Mouse (Mus musculus) liver, adult (tissue): Measurements from ENCODE around the gene Vmn1r130.
"Not testable (repeated sequence)": the region's sequence is repeated elsewhere in the genome, so short reads cannot be mapped to it uniquely, and the experiment has no call there.

Experiments
- GATA4 ChIP-seq: IDR thresholded peaks from 2 replicates; pipeline ENCODE4 v1.6.1; 2014; ENCODE audit warnings: mild to moderate bottlenecking, low read length; ENCODE audit not compliant: insufficient replicate concordance

Gene Vmn1r130

GRCm38 (mm10) chr7:21511480-21511879 lies at the start of gene Vmn1r130:
Vmn1r130 (plus strand) TSS chr7:21511780.
- not testable (repeated sequence) for TF ChIP-seq GATA4

DNA sequence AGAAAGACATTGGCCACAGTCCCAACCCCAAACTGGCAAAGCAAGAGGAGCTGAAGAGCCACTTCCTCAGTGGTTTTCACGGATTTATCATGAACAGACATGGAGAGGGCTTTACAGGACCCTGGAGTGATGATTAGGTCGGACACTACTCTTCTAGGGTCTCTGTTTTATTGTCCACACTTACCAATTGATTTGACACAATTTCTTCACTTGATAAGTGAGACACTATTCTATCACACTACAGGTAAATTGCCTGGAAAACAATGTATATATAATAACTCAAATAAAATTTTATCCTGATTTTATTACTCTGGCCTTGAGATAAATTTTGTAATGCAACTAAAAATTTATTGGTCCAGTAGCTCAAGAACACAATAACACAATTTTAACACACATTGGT lies 34.4 kb downstream of the Vmn1r130 start, which contains the start of gene Vmn1r131:
TSS of gene Vmn1r131 (minus strand) at position 101 of the 400 bp plus-strand sequence.
- not testable (repeated sequence) for TF ChIP-seq GATA4
